In genomic region chr4:59850181-59850580, GRCm38 (mm10) we compare ENCODE assay signal across 8 mouse cellular contexts. TPM values are rescaled to one million over a fixed set of nuclear protein-coding genes. Genes with fewer than 3 reads are reported as not detected.
A peak's percentile ranks its signal among the peaks of the same experiment; 100 is the strongest.
DNase-seq lines count a peak whose midpoint lies in the region; ATAC-seq and TF ChIP-seq lines count a peak whose summit lies in the region.

No protein-coding gene starts in this region.

- no peak overlapping the region for H3K4me2 ChIP-seq in kidney, embryonic 15.5 days
- peak overlapping the region; percentile 7 for H3K4me2 ChIP-seq in myocyte (ENCODE audit: low read depth)

- H3K9me3 ChIP-seq in kidney, embryonic 15.5 days (replicated peaks), result no peaks in the 10 kb centered on the region

- no peak for ATAC-seq in kidney, embryonic 15.5 days (replicated peaks; ENCODE audit: low FRiP score)

- H3K9ac ChIP-seq in kidney, embryonic 15.5 days, result no peak overlapping the region

- H3K79me2 ChIP-seq in myocyte (ENCODE audit: control insufficient read depth, insufficient read depth), result no peaks in the 10 kb centered on the region

- H3K36me3 ChIP-seq in kidney, embryonic 15.5 days, result no peaks in the 10 kb centered on the region; the same call in 1 of the 2 replicates
- H3K36me3 ChIP-seq in myocyte (ENCODE audit: control insufficient read depth, insufficient read depth), result no peaks in the 10 kb centered on the region

- H3K4me1 ChIP-seq in kidney, embryonic 15.5 days, result peaks cover 5% of the 10 kb centered on the region

- no peak for TF ChIP-seq POLR2A in myocyte (IDR thresholded peaks at IDR 0.05; ENCODE audit: insufficient read length, low read depth)

- no peak overlapping the region for H3K4me3 ChIP-seq in kidney, embryonic 15.5 days (replicated peaks)
- no peak overlapping the region for H3K4me3 ChIP-seq in myocyte

- 91% methylated on average over 2 of the region's 2 CpGs for WGBS in kidney, embryonic 15.5 days

- H3ac ChIP-seq in myocyte (ENCODE audit: control insufficient read depth, insufficient read length), result no peak overlapping the region

- H3K27me3 ChIP-seq in kidney, embryonic 15.5 days, result no peaks in the 10 kb centered on the region
- no peaks in the 10 kb centered on the region for H3K27me3 ChIP-seq in myocyte (ENCODE audit: control insufficient read depth, insufficient read depth, insufficient read length)

- H3K27ac ChIP-seq in kidney, embryonic 15.5 days, result no peak overlapping the region

- DNase-seq in kidney, adult 11 months, result peak; percentile 59
- peak; percentile 89 to 91 for DNase-seq in cerebellum, postnatal 10 days
- peak; percentile 83 for DNase-seq in gastrocnemius, postnatal 10 days
- peak; percentile 84 for DNase-seq in kidney, adult 18-20 months
- peak; percentile 76 for DNase-seq in liver
- peak; percentile 70 to 76 for DNase-seq in spleen, postnatal 36 days (ENCODE audit: low spot score in 2 of 2)

TF ChIP-seq in myocyte, 11 proteins besides CTCF, POLR2A, EP300 and RAD21:
- TF ChIP-seq SRF (IDR thresholded peaks at IDR 0.05; ENCODE audit: control insufficient read depth, insufficient read length, low read depth), result no peak
- no peak for TF ChIP-seq TCF12 (IDR thresholded peaks at IDR 0.05; ENCODE audit: insufficient read depth, poor library complexity, severe bottlenecking)
- no peak for TF ChIP-seq CEBPB (IDR thresholded peaks at IDR 0.05; ENCODE audit: insufficient read depth, poor library complexity, severe bottlenecking)
- no peak for TF ChIP-seq REST (IDR thresholded peaks at IDR 0.05; ENCODE audit: insufficient read depth, insufficient read length)
- no peak for TF ChIP-seq MAX (IDR thresholded peaks at IDR 0.05; ENCODE audit: low read depth)
- no peak for TF ChIP-seq E2F4 (IDR thresholded peaks at IDR 0.05; ENCODE audit: insufficient read depth)
- TF ChIP-seq TCF3 (IDR thresholded peaks at IDR 0.05; ENCODE audit: insufficient read length, low read depth), result no peak
- TF ChIP-seq POLR2AphosphoS2 (IDR thresholded peaks at IDR 0.05; ENCODE audit: insufficient read length, low read depth), result no peak
- no peak for TF ChIP-seq MYOD1 (IDR thresholded peaks at IDR 0.05; ENCODE audit: control insufficient read depth in 1 of 3, insufficient read length in 2 of 3, low read depth in 2 of 3)
- TF ChIP-seq USF1 (IDR thresholded peaks at IDR 0.05; ENCODE audit: low read depth), result no peak
- no peak for TF ChIP-seq MYOG (IDR thresholded peaks at IDR 0.05; ENCODE audit: control insufficient read depth in 1 of 3, insufficient read depth in 1 of 3, insufficient read length in 2 of 3, low read depth in 2 of 3)

RNA-seq across cellular contexts. Expression of gene Snx30, which starts 44.5 kb away (rescaled TPM):
- polyA plus RNA-seq in kidney, embryonic 15.5 days (2015; fragmentation: Nextera tagmentation; extraction: Ambion mirVana), result 6.0 and 7.7 TPM in 2 replicates
- 10 to 100 TPM in 1 of 2 experiments, 1 to 10 TPM in 1; 5.9 to 10.8 TPM for total RNA-seq in gastrocnemius, postnatal 10 days (2021)
- polyA plus RNA-seq in myocyte (2012; fragmentation: generic; extraction: Trizol), result 2.6 TPM

RNA-seq across cellular contexts. Expression of gene Inip, which starts 48.8 kb away (rescaled TPM):
- 59.3 and 63.3 TPM in 2 replicates for polyA plus RNA-seq in kidney, embryonic 15.5 days (2015; fragmentation: Nextera tagmentation; extraction: Ambion mirVana)
- total RNA-seq in gastrocnemius, postnatal 10 days (2021), result 1 to 10 TPM; 4.9 to 7.1 TPM
- polyA plus RNA-seq in myocyte (2012; fragmentation: generic; extraction: Trizol), result 7.4 TPM
